Mouse (Mus musculus) bone marrow macrophage, adult 2 months (primary cell): Measurements from ENCODE around the gene Tmem256. TPM values are rescaled to one million over a fixed set of nuclear protein-coding genes. Genes with fewer than 3 reads are reported as not detected.

ENCODE experiments used
- H3K27ac ChIP-seq: 2 replicates; pipeline ENCODE4 v1.5.1; 2012; ENCODE audit warnings: low read depth, low read length; ENCODE audit not compliant: insufficient read depth
- H3K4me1 ChIP-seq: 2 replicates; pipeline ENCODE4 v1.6.1; 2012; ENCODE audit warnings: low read length; ENCODE audit not compliant: control insufficient read depth, insufficient read depth
- H3K4me3 ChIP-seq: 2 replicates; pipeline ENCODE4 v1.5.1; 2012; ENCODE audit warnings: mild to moderate bottlenecking, low read length, moderate library complexity; ENCODE audit not compliant: insufficient read depth
- CTCF ChIP-seq: IDR thresholded peaks from 2 replicates; pipeline ENCODE4 v1.5.1; 2012; ENCODE audit warnings: low read depth, mild to moderate bottlenecking, low read length, moderate library complexity
- POLR2A ChIP-seq: IDR thresholded peaks from 2 replicates; pipeline ENCODE4 v1.6.1; 2012; ENCODE audit warnings: mild to moderate bottlenecking, low read depth, low read length, borderline replicate concordance
- polyA plus RNA-seq: library from polyadenylated mRNA; stranded (reverse); fragments of >200 nt; gene quantifications from 2 replicates; pipeline ENCODE4 v1.2.4, GENCODE M21; 2012; ENCODE audit not compliant: missing spikeins, insufficient read depth, insufficient read length

Tmem256 gene
- polyA plus RNA-seq, 1 experiment, result 253 TPM

- H3K4me1 ChIP-seq, result peaks cover 5% of the 10 kb centered on the region; the same call in 1 of the 2 replicates
Measured at GRCm38 (mm10) chr11:69835326-69835965, 2.9 kb upstream of the Tmem256 start.

GRCm38 (mm10) chr11:69835966-69836335 is 2.4 kb upstream of the Tmem256 start:
- H3K4me1 ChIP-seq, result peaks cover 5% of the 10 kb centered on the region; the same call in 1 of the 2 replicates
- no peak overlapping the region for H3K4me3 ChIP-seq
- no peak overlapping the region for H3K27ac ChIP-seq
- TF ChIP-seq CTCF (no peak), POLR2A (no peak)

More at GRCm38 (mm10) chr11:69835326-69835965, 2.9 kb upstream of the Tmem256 start:
- Histone ChIP-seq H3K27ac (no peak overlapping the region), H3K4me3 (no peak overlapping the region)
- TF ChIP-seq CTCF, result no peak
- TF ChIP-seq POLR2A, result no peak

- H3K4me1 ChIP-seq, result peaks cover 5% of the 10 kb centered on the region; the same call in 1 of the 2 replicates
- TF ChIP-seq CTCF (no peak), POLR2A (no peak)
- H3K27ac ChIP-seq, result no peak overlapping the region
- H3K4me3 ChIP-seq, result peak overlapping the region; percentile 60
Measured at GRCm38 (mm10) chr11:69836703-69837576, 1.4 kb upstream of the Tmem256 start.

GRCm38 (mm10) chr11:69837604-69837951 is 736 bp upstream of the Tmem256 start, which contains the start of gene Nlgn2:
Gene Nlgn2, minus strand, starts transcription at chr11:69837784.
- TF ChIP-seq POLR2A (no peak), CTCF (no peak)
- Histone ChIP-seq H3K27ac (peak within 1 kb of the TSS; percentile 62), H3K4me1 (peaks cover 6% of the 10 kb centered on the region), H3K4me3 (peak within 1 kb of the TSS; percentile 74)

GRCm38 (mm10) chr11:69838714-69839104 is 395 bp downstream of the Tmem256 start:
- Histone ChIP-seq H3K4me1 (peaks cover 14% of the 10 kb centered on the region), H3K4me3 (peak overlapping the region; percentile 74), H3K27ac (peak overlapping the region; percentile 62)
- TF ChIP-seq CTCF (no peak), POLR2A (no peak)

GRCm38 (mm10) chr11:69846198-69846680 is 7.9 kb downstream of the Tmem256 start, which contains the start of gene Plscr3:
Gene Plscr3, plus strand, starts transcription at chr11:69846376.
- Histone ChIP-seq H3K4me1 (peaks cover 35% of the 10 kb centered on the region), H3K4me3 (peak within 1 kb of the TSS; percentile 69), H3K27ac (peak within 1 kb of the TSS; percentile 72)
- TF ChIP-seq POLR2A (no peak), CTCF (no peak)

GRCm38 (mm10) chr11:69846738-69847688 is 8.7 kb downstream of the Tmem256 start:
- H3K27ac ChIP-seq, result no peak overlapping the region
- TF ChIP-seq POLR2A (no peak), CTCF (no peak)
- peaks cover 35% of the 10 kb centered on the region for H3K4me1 ChIP-seq
- H3K4me3 ChIP-seq, result peak overlapping the region; percentile 69

GRCm38 (mm10) chr11:69848021-69848420 is 9.7 kb downstream of the Tmem256 start:
- Histone ChIP-seq H3K27ac (no peak overlapping the region), H3K4me3 (no peak overlapping the region), H3K4me1 (peaks cover 31% of the 10 kb centered on the region)
- TF ChIP-seq CTCF (no peak), POLR2A (no peak)

- no peak overlapping the region; the same call in 1 of the 2 replicates for H3K4me3 ChIP-seq
- TF ChIP-seq POLR2A, result no peak
- no peak for TF ChIP-seq CTCF
- H3K4me1 ChIP-seq, result peaks cover 27% of the 10 kb centered on the region
- peak overlapping the region; percentile 65 for H3K27ac ChIP-seq
Measured at GRCm38 (mm10) chr11:69849128-69849527, 10.8 kb downstream of the Tmem256 start.
